Mouse (Mus musculus) B cell, adult 2 months (primary cell): ENCODE results near the gene Ano8.

Experiments used
- DNase-seq, 2 experiments: peaks; one replicate each; pipeline ENCODE4 v3.0.0; 2022

Gene Ano8

GRCm38 (mm10) chr8:71498816-71499690, 13.3 kb upstream of the Ano8 start:
- DNase-seq, result no peak

- no peak for DNase-seq
Measured at GRCm38 (mm10) chr8:71497881-71498501, 12.2 kb upstream of the Ano8 start.

GRCm38 (mm10) chr8:71497077-71497645, 11.4 kb upstream of the Ano8 start:
- DNase-seq, result no peak

- no peak for DNase-seq
Measured at GRCm38 (mm10) chr8:71496481-71496880, 10.7 kb upstream of the Ano8 start.

GRCm38 (mm10) chr8:71495811-71496210, 10.0 kb upstream of the Ano8 start:
- DNase-seq, result no peak

GRCm38 (mm10) chr8:71495039-71495438, 9.3 kb upstream of the Ano8 start:
- DNase-seq, result peak; percentile 86

GRCm38 (mm10) chr8:71488454-71488853, 2.7 kb upstream of the Ano8 start:
- peak; percentile 91 for DNase-seq

GRCm38 (mm10) chr8:71487691-71488445, 2.1 kb upstream of the Ano8 start, which contains the start of gene Gtpbp3:
TSS of gene Gtpbp3 (plus strand) at chr8:71488103.
- DNase-seq, result peak; percentile 80

GRCm38 (mm10) chr8:71486136-71486529, 370 bp upstream of the Ano8 start:
- no peak for DNase-seq

GRCm38 (mm10) chr8:71484736-71485135, 1.0 kb downstream of the Ano8 start:
- no peak for DNase-seq

- peak; percentile 66 for DNase-seq
Measured at GRCm38 (mm10) chr8:71483932-71484331, 1.8 kb downstream of the Ano8 start.

GRCm38 (mm10) chr8:71478943-71479342, 6.8 kb downstream of the Ano8 start:
- DNase-seq, result no peak

- DNase-seq, result peak; percentile 57 to 58
Measured at GRCm38 (mm10) chr8:71477196-71477845, 8.4 kb downstream of the Ano8 start.

GRCm38 (mm10) chr8:71476099-71476940, 9.4 kb downstream of the Ano8 start:
- DNase-seq, result peak; percentile 69 to 74

- no peak for DNase-seq
Measured at GRCm38 (mm10) chr8:71475702-71476075, 10.1 kb downstream of the Ano8 start.

GRCm38 (mm10) chr8:71474785-71475701, 10.7 kb downstream of the Ano8 start:
- DNase-seq, result no peak

GRCm38 (mm10) chr8:71474344-71474743, 11.4 kb downstream of the Ano8 start:
- DNase-seq, result no peak

- peak; percentile 34 to 44 for DNase-seq
Measured at GRCm38 (mm10) chr8:71472601-71473386, 13.0 kb downstream of the Ano8 start.

GRCm38 (mm10) chr8:71471861-71472260, 13.9 kb downstream of the Ano8 start:
- no peak for DNase-seq

GRCm38 (mm10) chr8:71470913-71471255, 14.9 kb downstream of the Ano8 start:
- DNase-seq, result no peak
